Comparison of ENCODE assay signal across 10 mouse cellular contexts in genomic region chr12:31560002-31560401, GRCm38 (mm10). TPM values are rescaled to one million over a fixed set of nuclear protein-coding genes. Genes with fewer than 3 reads are reported as not detected.
DNase-seq lines count a peak whose midpoint lies in the region; ATAC-seq lines count a peak whose summit lies in the region.
"Had no signal": no experiment of that assay in that cellular context is flagged by ENCODE, and none has a peak within 500 bp of the region (broad histone marks: within the 10 kb centered on the region; RNA-seq: fewer than 3 reads in every experiment).

No protein-coding gene starts in this region.

- H3K27ac ChIP-seq in kidney, embryonic 16.5 days (ENCODE audit: low read length), result no peak overlapping the region
- no peak overlapping the region for H3K27ac ChIP-seq in forebrain, embryonic 10.5 days
- H3K27ac ChIP-seq in intestine, embryonic 14.5 days (ENCODE audit: low read depth), result no peak overlapping the region
- H3K27ac ChIP-seq in neural tube, embryonic 12.5 days, result no peak overlapping the region
- H3K27ac ChIP-seq: liver, embryonic 14.5 days had no signal

- H3K9me3 ChIP-seq in kidney, embryonic 16.5 days (ENCODE audit: low read length), result no peaks in the 10 kb centered on the region
- no peaks in the 10 kb centered on the region for H3K9me3 ChIP-seq in forebrain, embryonic 10.5 days
- no peaks in the 10 kb centered on the region for H3K9me3 ChIP-seq in intestine, embryonic 14.5 days (ENCODE audit: control insufficient read depth, low read length)
- no peaks in the 10 kb centered on the region for H3K9me3 ChIP-seq in neural tube, embryonic 12.5 days

- H3K36me3 ChIP-seq in kidney, embryonic 16.5 days (ENCODE audit: insufficient read depth, low read length), result no peaks in the 10 kb centered on the region
- no peaks in the 10 kb centered on the region for H3K36me3 ChIP-seq in forebrain, embryonic 10.5 days (replicated peaks)
- H3K36me3 ChIP-seq in intestine, embryonic 14.5 days (ENCODE audit: control insufficient read depth, insufficient read depth, low read length), result no peaks in the 10 kb centered on the region
- H3K36me3 ChIP-seq in neural tube, embryonic 12.5 days, result no peaks in the 10 kb centered on the region

- H3K9ac ChIP-seq in kidney, embryonic 16.5 days (replicated peaks; ENCODE audit: low read length), result no peak overlapping the region
- no peak overlapping the region for H3K9ac ChIP-seq in intestine, embryonic 14.5 days (ENCODE audit: low read length)
- no peak overlapping the region for H3K9ac ChIP-seq in neural tube, embryonic 12.5 days
- H3K9ac ChIP-seq: liver, embryonic 14.5 days had no signal

- peak overlapping the region; percentile 91 for H3K4me2 ChIP-seq in kidney, embryonic 16.5 days (replicated peaks; ENCODE audit: low read depth, low read length)
- H3K4me2 ChIP-seq in intestine, embryonic 14.5 days (ENCODE audit: low read length), result peak overlapping the region; percentile 86
- H3K4me2 ChIP-seq in neural tube, embryonic 12.5 days (replicated peaks), result peak overlapping the region; percentile 90

- peaks cover 53% of the 10 kb centered on the region for H3K27me3 ChIP-seq in kidney, embryonic 16.5 days (ENCODE audit: insufficient read depth, low read length)
- H3K27me3 ChIP-seq in forebrain, embryonic 10.5 days (ENCODE audit: poor library complexity, severe bottlenecking), result peaks cover 74% of the 10 kb centered on the region
- H3K27me3 ChIP-seq in intestine, embryonic 14.5 days (replicated peaks; ENCODE audit: control insufficient read depth, insufficient read depth, low read length), result peaks cover 63% of the 10 kb centered on the region
- peaks cover 58% of the 10 kb centered on the region for H3K27me3 ChIP-seq in neural tube, embryonic 12.5 days (replicated peaks)

- ATAC-seq in kidney, embryonic 16.5 days (ENCODE audit: low FRiP score, low TSS enrichment), result no peak
- ATAC-seq in intestine, embryonic 14.5 days (replicated peaks; ENCODE audit: low FRiP score, low TSS enrichment, low read depth), result no peak
- no peak for ATAC-seq in neural tube, embryonic 12.5 days (ENCODE audit: low FRiP score, low read depth)
- no peak for ATAC-seq in megakaryocyte progenitor cell, adult 5-6 weeks (replicated peaks; ENCODE audit: poor library complexity)
- no peak for ATAC-seq in inflammation-experienced regulatory T-cells, adult 6 months

- peak overlapping the region; percentile 54; the same call in 1 of the 2 replicates for H3K4me3 ChIP-seq in kidney, embryonic 16.5 days (ENCODE audit: low read length)
- H3K4me3 ChIP-seq in forebrain, embryonic 10.5 days, result peak overlapping the region; percentile 66
- peak overlapping the region; percentile 36; the same call in 1 of the 2 replicates for H3K4me3 ChIP-seq in intestine, embryonic 14.5 days (ENCODE audit: low read depth, low read length)
- no peak overlapping the region; the same call in 1 of the 2 replicates for H3K4me3 ChIP-seq in neural tube, embryonic 12.5 days

- WGBS in kidney, embryonic 16.5 days, result 14% methylated on average over 5 of the region's 5 CpGs
- 15% methylated on average over 5 of the region's 5 CpGs for WGBS in forebrain, embryonic 10.5 days
- 18% methylated on average over 5 of the region's 5 CpGs for WGBS in intestine, embryonic 14.5 days
- WGBS in neural tube, embryonic 12.5 days, result 16% methylated on average over 5 of the region's 5 CpGs

- no peak for DNase-seq in kidney, adult 8-10 months
- DNase-seq in forebrain, embryonic 10.5 days (ENCODE audit: extremely low spot score, low spot score), result no peak
- DNase-seq in intestine, embryonic 14.5 days (ENCODE audit: low spot score), result no peak
- DNase-seq in kidney, postnatal 10 days, result no peak

- 0 out of 2 replicates have a peak, but pooled peaks cover 5% of the 10 kb centered on the region for H3K4me1 ChIP-seq in kidney, embryonic 16.5 days (ENCODE audit: insufficient read depth, low read length)
- peaks cover 15% of the 10 kb centered on the region for H3K4me1 ChIP-seq in forebrain, embryonic 10.5 days
- H3K4me1 ChIP-seq in intestine, embryonic 14.5 days (replicated peaks; ENCODE audit: control insufficient read depth, insufficient read depth, low read length), result no peaks in the 10 kb centered on the region
- H3K4me1 ChIP-seq in neural tube, embryonic 12.5 days, result peaks cover 12% of the 10 kb centered on the region

RNA-seq across cellular contexts. Expression of gene Slc26a4, which starts 0.2 kb away (rescaled TPM):
- polyA plus RNA-seq in kidney, embryonic 16.5 days (2015; fragmentation: Nextera tagmentation; extraction: Ambion mirVana), result 1.6 and 1.9 TPM in 2 replicates
- not detected in 2 replicates for polyA plus RNA-seq in forebrain, embryonic 10.5 days (2016; fragmentation: Nextera tagmentation; extraction: Ambion mirVana)
- 0.07 TPM in 1 of 2 replicates, not detected in the other for polyA plus RNA-seq in intestine, embryonic 14.5 days (2014; fragmentation: Nextera tagmentation; extraction: Ambion mirVana)
- 0.06 TPM in 1 of 2 replicates, not detected in the other for polyA plus RNA-seq in neural tube, embryonic 12.5 days (2016; fragmentation: Nextera tagmentation; extraction: Ambion mirVana)
- total RNA-seq in megakaryocyte progenitor cell, adult 5-6 weeks (2015), result not detected in 2 replicates
- not detected in 2 replicates for total RNA-seq in megakaryocyte progenitor cell, adult 5-6 weeks (2017)
- not detected for polyA plus RNA-seq in inflammation-experienced regulatory T-cells, adult 6 months (2017; shearing (Covaris generic))
- total RNA-seq: ES-E14 had no signal
- polyA plus RNA-seq: liver, embryonic 14.5 days had no signal
